Mouse (Mus musculus) brain, embryonic 14.5 days (tissue): ENCODE data around the gene Cxcl1. TPM values are rescaled to one million over a fixed set of nuclear protein-coding genes. Genes with fewer than 3 reads are reported as not detected.
A peak's percentile ranks its signal among the peaks of the same experiment; 100 is the strongest.

Source experiments
- DNase-seq: peaks from one replicate; pipeline ENCODE4 v3.0.0-alpha.2; 2011; ENCODE audit warnings: low read depth
- CTCF ChIP-seq: fragments of 200-500 bp; IDR thresholded peaks from 2 replicates; pipeline ENCODE4 v1.5.1; 2012; ENCODE audit warnings: inconsistent platforms, mild to moderate bottlenecking, moderate library complexity, borderline replicate concordance; ENCODE audit not compliant: insufficient read depth, insufficient read length; ENCODE audit errors: extremely low read depth
- POLR2A ChIP-seq: fragments of 200-500 bp; IDR thresholded peaks from 2 replicates; pipeline ENCODE4 v1.6.1; 2012; ENCODE audit warnings: mild to moderate bottlenecking, inconsistent platforms, borderline replicate concordance; ENCODE audit not compliant: poor library complexity, insufficient read depth, insufficient read length, severe bottlenecking; ENCODE audit errors: extremely low read depth
- polyA plus RNA-seq: library from polyadenylated mRNA; depleted of rRNA; stranded (reverse); fragments of >200 nt; gene quantifications from 2 replicates; pipeline ENCODE4 v1.2.3, GENCODE M21; 2012

The Cxcl1 gene
- polyA plus RNA-seq, 1 experiment = 0.25 TPM

GRCm38 (mm10) chr5:90891464-90891813 lies 398 bp downstream of the Cxcl1 start:
- no peak for DNase-seq
- no peak for TF ChIP-seq POLR2A
- TF ChIP-seq CTCF = no peak

GRCm38 (mm10) chr5:90894231-90894630 lies 3.2 kb downstream of the Cxcl1 start:
- DNase-seq = no peak
- TF ChIP-seq CTCF = no peak
- TF ChIP-seq POLR2A = no peak

- no peak for DNase-seq
- TF ChIP-seq CTCF (no peak), POLR2A (no peak)
These were observed 6.4 kb downstream of the Cxcl1 start for GRCm38 (mm10) chr5:90897429-90897828.

DNA sequence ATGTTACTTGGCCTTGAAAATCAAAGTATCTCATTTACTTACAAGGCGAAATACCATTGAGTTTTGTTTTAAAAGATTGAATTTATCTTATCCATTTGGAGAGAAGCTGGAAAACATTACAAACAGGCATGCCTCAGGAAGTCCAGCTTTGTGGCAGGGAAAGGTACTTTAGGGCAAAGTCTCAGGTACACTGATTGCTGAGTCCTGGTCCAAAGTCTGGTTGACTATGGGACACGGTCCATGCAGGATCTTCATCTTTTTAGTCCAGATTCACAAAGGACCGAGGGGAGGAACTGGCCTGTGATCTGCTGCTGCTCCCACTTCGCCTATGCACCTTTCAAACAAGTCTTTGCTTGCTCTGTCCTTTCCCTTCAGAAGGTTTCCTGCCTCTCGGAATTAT lies 8.3 kb downstream of the Cxcl1 start:
- TF ChIP-seq POLR2A (no peak), CTCF (no peak)
- no peak for DNase-seq

DNA sequence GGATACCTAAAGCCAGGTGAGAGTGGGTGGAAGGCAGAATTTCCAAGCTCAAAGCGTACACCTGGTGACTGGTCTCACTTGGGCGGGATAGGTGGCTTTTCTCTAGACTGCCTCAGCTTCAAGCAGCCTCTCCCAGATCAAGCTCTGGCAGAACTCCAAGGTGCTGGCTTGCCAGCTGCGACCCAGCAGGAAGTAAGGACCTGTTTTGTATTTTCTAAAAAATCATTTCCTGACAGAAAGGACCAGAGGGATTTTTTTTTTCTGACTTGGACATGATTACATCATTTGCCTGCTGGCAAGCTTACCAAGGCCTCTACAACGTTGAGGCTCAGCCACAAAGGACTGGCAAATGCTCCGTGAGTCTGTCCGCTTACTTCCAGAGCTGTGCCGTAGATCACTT lies 9.1 kb downstream of the Cxcl1 start:
- DNase-seq = peak; percentile 75
- TF ChIP-seq POLR2A = no peak

GRCm38 (mm10) chr5:90900688-90901087 lies 9.6 kb downstream of the Cxcl1 start:
- TF ChIP-seq CTCF (no peak), POLR2A (no peak)
- DNase-seq = peak; percentile 29

DNA sequence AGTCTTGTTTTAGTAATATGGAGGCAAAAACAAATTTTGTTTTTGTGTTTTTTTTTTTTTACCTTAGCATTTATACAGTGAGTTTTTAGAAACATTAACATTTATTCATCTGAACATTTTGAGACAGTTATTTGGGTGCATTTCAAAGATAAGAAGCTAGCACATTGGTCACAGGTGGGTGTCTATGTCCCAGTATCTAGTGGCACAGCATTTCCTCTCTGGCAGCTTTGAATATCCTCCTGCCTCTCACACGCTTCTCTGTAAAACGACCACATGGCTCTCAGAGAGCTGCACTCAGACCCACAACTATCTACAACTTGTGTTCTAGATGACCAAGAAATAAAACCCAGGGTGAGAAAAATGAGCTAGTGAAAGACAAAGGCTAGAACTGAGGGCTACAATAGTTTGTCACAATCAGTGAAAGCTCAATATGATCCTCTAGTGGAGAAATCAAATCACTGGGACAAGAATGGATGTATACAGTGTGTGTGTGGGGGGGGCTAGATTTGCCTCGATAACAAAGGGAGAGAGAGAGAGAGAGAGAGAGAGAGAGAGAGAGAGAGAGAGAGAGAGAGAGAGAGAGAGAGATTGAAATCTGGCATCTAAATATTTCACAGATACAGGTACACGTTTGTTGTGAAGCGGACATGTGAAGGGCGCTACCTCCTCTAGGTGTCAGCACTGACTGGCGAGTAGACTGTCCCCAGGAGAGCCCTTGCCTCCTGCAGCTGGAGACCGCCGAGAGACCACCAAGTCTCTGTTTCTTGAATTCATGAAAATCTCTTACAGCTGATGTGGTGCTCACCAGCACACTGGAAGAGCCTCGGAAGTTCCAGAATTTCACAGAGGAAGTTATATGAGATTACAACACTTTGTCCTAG lies 11.6 kb downstream of the Cxcl1 start:
- TF ChIP-seq CTCF = peak; percentile 51
- no peak for TF ChIP-seq POLR2A
- peak; percentile 65 for DNase-seq

DNA sequence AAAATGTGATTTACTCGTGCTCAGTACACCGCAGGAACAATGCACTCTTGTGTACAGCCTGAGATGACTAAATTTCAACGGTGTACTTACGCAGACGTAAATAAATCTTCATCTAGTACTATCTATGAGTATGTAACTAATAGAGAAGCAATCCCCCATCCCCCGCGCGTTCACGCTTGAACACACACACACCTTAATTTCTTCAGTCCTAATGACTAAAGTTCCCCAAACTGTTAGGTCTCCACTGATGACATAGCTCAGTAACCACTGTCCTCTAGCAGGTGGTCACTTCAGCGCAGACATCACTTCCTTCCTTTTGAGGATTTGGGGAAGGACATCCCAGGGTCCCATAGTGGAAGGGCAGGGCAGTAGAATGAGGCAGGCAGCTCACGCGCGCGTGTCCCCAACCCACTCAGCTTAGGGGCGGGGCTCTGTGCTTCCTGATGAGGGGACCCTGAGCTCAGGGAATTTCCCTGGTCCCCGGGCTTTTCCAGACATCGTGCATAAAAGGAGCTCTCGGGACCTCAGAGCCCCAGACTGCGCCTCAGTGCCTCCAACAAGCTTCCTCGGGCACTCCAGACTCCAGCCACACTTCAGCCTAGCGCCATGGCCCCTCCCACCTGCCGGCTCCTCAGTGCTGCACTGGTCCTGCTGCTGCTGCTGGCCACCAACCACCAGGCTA lies 12.4 kb downstream of the Cxcl1 start, which contains the start of gene Cxcl2:
TSS of gene Cxcl2 (plus strand) at position 533 of the 682 bp plus-strand sequence.
- peak; percentile 11 for DNase-seq
- no peak for TF ChIP-seq POLR2A
- TF ChIP-seq CTCF = no peak

- DNase-seq = peak; percentile 86
- TF ChIP-seq CTCF = peak; percentile 90
- no peak for TF ChIP-seq POLR2A
These were observed 17.9 kb downstream of the Cxcl1 start for GRCm38 (mm10) chr5:90908983-90909382.

- DNase-seq = no peak
- TF ChIP-seq POLR2A (no peak), CTCF (no peak)
These were observed 28.5 kb downstream of the Cxcl1 start for GRCm38 (mm10) chr5:90919495-90919894.

DNA sequence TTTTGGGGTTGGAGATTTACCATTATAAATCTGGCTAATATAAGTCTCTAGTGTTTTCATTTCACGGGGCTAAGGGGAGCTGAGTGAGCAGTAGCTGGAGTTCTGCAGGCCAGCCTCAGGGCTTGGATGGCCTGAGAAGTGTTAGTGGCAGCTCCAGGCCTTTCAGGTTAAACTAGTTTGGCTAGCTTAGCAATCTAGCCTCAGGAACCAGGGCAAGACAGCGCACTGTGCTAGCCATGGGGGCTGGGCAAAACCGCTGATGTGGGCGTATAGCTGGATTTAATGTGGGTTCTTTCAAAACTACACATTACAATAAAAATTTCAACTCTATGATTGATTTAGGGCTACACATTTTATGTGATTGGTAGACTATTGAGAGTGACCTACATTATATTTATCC lies 31.9 kb downstream of the Cxcl1 start:
- TF ChIP-seq POLR2A (no peak), CTCF (no peak)
- DNase-seq = no peak
